Mouse (Mus musculus): Measurements from ENCODE around the gene Bsn.

Gene Bsn

GRCm38 (mm10) chr9:108189787-108190679 lies at the start of gene Bsn:
Bsn (minus strand) TSS chr9:108190384.
- no peak for DNase-seq (ENCODE audit: low read depth)

DNA sequence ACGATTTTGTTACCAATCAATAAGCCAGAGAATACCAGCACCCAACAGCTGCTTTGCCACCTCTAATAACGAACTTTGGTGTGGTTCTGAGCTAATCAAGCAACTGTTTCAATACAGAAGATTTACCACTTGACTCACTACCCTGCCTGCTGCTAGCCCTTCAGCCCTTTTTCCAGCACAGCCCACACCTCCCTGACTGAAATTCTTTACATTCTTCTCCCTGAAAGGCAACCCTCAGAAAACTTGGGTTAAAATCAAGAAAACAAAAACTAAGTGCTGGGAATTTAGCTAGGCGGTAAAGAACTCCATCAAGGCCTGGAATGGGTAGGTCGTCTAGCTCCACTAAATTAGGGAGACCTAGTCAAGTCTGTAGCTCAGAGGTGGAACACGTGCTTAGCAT lies 49.8 kb upstream of the Bsn start:
- DNase-seq (ENCODE audit: low read depth) = peak; percentile 29

GRCm38 (mm10) chr9:108238831-108239230 lies 48.6 kb upstream of the Bsn start:
- DNase-seq (ENCODE audit: low read depth) = no peak

DNA sequence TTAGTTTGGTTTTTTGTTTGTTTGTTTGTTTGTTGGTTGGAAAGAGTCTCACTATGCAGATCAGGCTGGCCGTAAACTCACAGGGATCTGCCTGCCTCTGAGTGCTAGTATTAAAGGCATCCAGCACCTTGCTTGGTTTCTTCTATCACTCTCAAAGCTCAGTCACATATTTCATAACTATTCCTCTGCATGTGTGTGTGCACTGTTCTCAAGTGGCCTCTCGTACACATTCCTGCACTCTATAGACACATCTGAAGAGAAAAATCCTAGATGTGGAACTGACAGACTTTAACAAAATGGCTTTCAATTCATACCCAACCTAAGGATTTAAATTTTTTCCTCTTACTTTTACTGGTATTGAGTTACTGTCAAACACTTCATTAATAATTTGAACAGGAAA lies 48.2 kb upstream of the Bsn start:
- no peak for DNase-seq (ENCODE audit: low read depth)

GRCm38 (mm10) chr9:108234682-108235081 lies 44.5 kb upstream of the Bsn start:
- DNase-seq (ENCODE audit: low read depth) = no peak

DNA sequence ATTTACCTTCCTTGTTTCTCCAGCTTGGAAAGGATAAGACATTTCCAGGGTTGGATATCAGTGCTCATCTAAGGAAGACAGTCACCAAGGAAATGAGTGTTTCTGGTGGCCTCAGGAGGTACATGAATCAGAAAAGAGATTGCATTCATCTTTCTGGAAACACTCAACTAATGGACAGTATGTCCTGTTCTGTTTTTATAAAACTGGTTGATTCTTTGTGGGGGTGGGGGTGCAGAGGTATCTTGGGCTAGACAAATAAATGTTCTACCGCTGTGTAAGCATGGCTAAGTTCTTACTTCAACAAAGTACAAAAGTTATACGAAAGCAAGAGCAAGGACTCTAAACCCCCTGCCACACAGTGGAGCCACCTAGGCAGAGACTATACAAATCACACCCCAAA lies 42.7 kb upstream of the Bsn start:
- DNase-seq (ENCODE audit: low read depth) = no peak

- DNase-seq (ENCODE audit: low read depth) = no peak
Observed at GRCm38 (mm10) chr9:108227911-108228649, 37.9 kb upstream of the Bsn start.

DNA sequence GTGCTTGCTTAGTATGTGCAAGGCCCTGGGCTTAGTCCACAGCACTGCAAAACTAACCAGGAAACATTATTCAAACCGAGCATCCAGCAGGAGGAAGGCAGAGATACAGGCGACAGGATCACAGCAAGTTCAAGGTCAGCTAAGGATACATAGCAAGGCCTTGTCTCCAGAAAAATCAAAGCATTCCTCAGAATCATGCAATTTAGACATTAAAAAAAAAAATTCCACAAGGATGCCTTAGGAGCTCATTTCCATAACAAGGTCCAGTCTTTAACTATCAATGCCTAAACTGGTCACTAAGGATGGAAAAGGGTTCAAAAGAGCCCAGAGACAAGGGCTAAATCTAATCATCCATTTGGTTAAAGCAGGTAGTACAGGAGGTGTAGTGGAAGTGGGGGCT lies 35.0 kb upstream of the Bsn start:
- DNase-seq (ENCODE audit: low read depth) = no peak

GRCm38 (mm10) chr9:108223633-108224032 lies 33.4 kb upstream of the Bsn start:
- no peak for DNase-seq (ENCODE audit: low read depth)

GRCm38 (mm10) chr9:108221566-108221965 lies 31.4 kb upstream of the Bsn start:
- DNase-seq (ENCODE audit: low read depth) = no peak

GRCm38 (mm10) chr9:108220380-108220774 lies 30.2 kb upstream of the Bsn start:
- peak; percentile 79 for DNase-seq (ENCODE audit: low read depth)

GRCm38 (mm10) chr9:108219766-108220379 lies 29.7 kb upstream of the Bsn start:
- peak; percentile 22 for DNase-seq (ENCODE audit: low read depth)

DNA sequence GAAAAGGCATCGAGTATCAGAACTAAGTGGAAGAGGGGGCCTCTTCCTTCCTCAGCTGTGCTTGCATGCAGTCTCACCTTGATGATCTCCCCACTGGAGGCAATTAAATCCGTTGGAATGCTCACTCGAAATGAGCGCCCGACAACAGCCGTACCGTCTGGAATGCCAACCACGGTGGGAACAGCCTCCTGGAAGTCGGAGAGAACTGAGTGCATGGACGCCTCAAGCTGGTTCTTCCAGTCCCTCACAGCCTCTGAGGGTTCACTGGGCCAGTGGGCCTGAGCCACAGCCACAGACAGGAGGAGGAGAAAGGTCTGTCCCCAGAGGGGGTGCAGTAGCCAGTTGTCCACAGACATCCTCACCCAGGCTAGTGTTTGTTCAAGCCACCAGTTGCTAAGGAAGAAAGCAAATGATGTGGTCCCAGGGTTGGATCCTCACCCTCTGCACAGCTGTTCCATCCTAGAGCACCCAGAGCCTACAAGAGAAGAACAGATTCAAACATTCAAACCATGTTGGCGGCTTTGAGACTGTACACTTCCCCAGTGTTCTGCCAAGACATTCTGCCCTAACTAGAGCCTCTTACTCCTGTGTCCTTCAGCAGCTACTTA lies 27.9 kb upstream of the Bsn start:
- DNase-seq (ENCODE audit: low read depth) = no peak

DNA sequence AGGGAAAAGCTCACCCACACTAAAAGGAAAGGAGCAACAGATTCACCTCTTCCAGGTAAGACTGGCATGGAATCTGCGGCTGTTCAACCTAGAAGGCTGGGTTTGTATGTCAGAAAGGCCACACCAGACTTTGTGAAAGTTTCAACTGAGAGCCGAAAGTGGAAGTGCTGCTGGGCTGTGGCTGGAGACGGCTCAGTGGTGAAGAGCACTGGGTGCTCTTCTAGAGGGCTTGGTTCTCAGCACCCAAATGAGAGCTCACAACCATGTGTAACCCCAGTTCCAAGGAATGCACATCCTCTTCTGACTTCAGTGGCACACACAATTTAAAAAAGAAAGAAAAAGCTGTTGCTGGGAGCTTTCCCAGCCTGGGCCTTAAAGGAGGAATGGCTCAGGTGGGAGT lies 27.2 kb upstream of the Bsn start:
- DNase-seq (ENCODE audit: low read depth) = no peak

DNA sequence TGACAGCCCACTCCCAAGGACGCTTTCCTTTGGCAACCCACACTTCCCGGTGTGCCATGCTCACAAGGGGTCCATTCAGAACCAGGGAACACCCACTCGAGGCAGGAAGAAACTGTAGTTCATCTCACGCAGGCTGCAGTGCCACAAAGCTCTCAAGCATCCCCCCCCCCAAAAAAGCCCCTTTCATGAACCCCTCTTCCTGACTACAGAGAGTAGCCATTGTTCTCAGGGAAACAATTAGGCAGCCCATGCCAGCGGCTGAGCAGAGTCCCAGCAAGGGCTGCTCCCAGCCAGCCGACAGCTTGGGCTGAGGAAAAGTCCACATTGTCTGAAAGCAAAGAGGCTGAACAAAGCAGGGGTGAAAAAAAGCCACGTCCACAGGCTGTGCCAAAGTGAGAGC lies 22.9 kb upstream of the Bsn start:
- DNase-seq (ENCODE audit: low read depth) = peak; percentile 8

- no peak for DNase-seq (ENCODE audit: low read depth)
Observed at GRCm38 (mm10) chr9:108212426-108212825, 22.2 kb upstream of the Bsn start.

DNA sequence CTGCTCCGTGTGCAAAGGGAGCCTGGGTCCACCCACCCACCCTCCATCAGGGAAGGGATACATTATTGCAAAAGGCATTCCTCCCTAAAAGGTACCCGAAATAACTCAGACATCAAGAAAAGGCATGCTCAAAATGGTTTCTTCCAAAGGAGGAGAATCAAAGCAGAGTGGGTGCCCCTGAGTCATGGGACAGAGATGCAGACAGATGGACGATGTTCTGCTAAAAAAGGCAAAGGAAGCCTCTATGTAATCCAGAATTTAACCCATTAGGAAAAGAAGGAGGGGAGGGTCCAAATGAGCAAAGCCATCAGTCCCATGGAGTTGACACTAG lies 15.4 kb upstream of the Bsn start:
- no peak for DNase-seq (ENCODE audit: low read depth)

- no peak for DNase-seq (ENCODE audit: low read depth)
Observed at GRCm38 (mm10) chr9:108204884-108205570, 14.8 kb upstream of the Bsn start.

DNA sequence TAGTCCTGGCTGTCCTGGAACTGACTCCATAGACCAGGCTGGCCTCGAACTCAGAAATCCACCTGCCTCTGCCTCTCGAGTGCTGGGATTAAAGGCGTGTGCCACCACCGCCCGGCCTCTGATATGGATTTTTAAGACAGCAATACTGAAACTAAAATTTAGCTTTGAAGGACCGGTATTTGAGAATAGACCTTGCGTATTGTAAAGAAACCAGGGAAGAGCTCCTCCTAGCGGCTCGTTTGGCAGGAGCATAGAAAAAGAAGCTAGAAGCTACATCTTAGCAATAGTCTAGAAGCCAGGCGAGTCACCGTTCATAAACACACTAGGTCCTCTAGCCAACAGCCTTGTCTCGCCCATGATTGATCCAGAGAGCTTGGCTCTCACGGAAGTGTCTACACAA lies 12.8 kb upstream of the Bsn start:
- DNase-seq (ENCODE audit: low read depth) = peak; percentile 60

GRCm38 (mm10) chr9:108202169-108202568 lies 12.0 kb upstream of the Bsn start:
- DNase-seq (ENCODE audit: low read depth) = no peak

DNA sequence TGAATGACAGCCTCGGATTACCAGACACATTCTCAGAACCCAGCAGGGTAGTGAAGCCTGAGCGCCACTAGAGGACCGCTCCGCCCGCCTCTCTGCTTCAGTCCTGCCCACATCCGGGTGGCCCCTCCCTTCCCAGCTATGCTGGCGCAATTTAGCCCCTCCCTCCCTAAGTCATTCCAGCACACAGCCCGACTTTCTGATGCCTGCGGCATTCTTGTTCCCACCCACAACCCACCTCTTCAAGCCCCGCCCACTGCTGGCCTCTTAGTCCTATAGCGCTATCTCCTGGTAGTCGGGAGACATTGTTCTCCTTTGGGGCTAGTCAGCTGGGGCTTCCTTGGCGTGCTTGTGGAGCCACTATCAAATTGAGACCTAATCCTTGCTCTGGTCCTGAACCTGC lies 11.0 kb upstream of the Bsn start:
- peak; percentile 95 for DNase-seq (ENCODE audit: low read depth)

- DNase-seq (ENCODE audit: low read depth) = no peak
Observed at GRCm38 (mm10) chr9:108198621-108199020, 8.4 kb upstream of the Bsn start.
